Mouse (Mus musculus) stomach, postnatal 0 days (tissue): ENCODE measurements around the gene Krt10.

Experiments
- CTCF ChIP-seq: IDR thresholded peaks from 2 replicates; pipeline ENCODE4 v1.5.1; 2016; ENCODE audit warnings: antibody characterized with exemption, low read depth, mild to moderate bottlenecking, moderate library complexity
- EP300 ChIP-seq: optimal IDR thresholded peaks from 2 replicates; pipeline ENCODE3; 2016; ENCODE audit warnings: antibody characterized with exemption

- TF ChIP-seq CTCF: no peak
- no peak for TF ChIP-seq EP300
Observed at GRCm38 (mm10) chr11:99396661-99397060, 7.5 kb upstream of the Krt10 start.
